Mouse (Mus musculus): ENCODE measurements around the gene Snx17.
A peak's percentile ranks its signal among the peaks of the same experiment; 100 is the strongest.
"Not testable (repeated sequence)": the region's sequence is repeated elsewhere in the genome, so short reads cannot be mapped to it uniquely, and the experiment has no call there.

Gene Snx17

GRCm38 (mm10) chr5:31197072-31197471 is 4.0 kb downstream of the Snx17 start:
- DNase-seq: no peak

GRCm38 (mm10) chr5:31198170-31198569 is 5.1 kb downstream of the Snx17 start:
- peak; percentile 17 for DNase-seq

- DNase-seq: no peak
Observed at GRCm38 (mm10) chr5:31198616-31199320, 5.7 kb downstream of the Snx17 start.

- peak; percentile 21 for DNase-seq
Observed at GRCm38 (mm10) chr5:31199321-31199892, 6.4 kb downstream of the Snx17 start.

- peak; percentile 44 for DNase-seq
Observed at GRCm38 (mm10) chr5:31199893-31200292, 6.9 kb downstream of the Snx17 start.

- DNase-seq: peak; percentile 47
Observed at GRCm38 (mm10) chr5:31200327-31200768, 7.3 kb downstream of the Snx17 start.

- DNase-seq: no peak
Observed at GRCm38 (mm10) chr5:31201042-31201741, 8.2 kb downstream of the Snx17 start.

- DNase-seq: peak; percentile 96
Observed at GRCm38 (mm10) chr5:31201742-31202590, 8.9 kb downstream of the Snx17 start, which contains the start of gene Zfp513. Zfp513 (minus strand) TSS chr5:31202303.

GRCm38 (mm10) chr5:31202933-31203332 is 9.9 kb downstream of the Snx17 start:
- DNase-seq: no peak

- no peak for DNase-seq
Observed at GRCm38 (mm10) chr5:31203866-31204265, 10.8 kb downstream of the Snx17 start.

GRCm38 (mm10) chr5:31204421-31204820 is 11.4 kb downstream of the Snx17 start:
- no peak for DNase-seq

- not testable (repeated sequence) for DNase-seq
Observed at GRCm38 (mm10) chr5:31216554-31216953, 23.5 kb downstream of the Snx17 start.

GRCm38 (mm10) chr5:31218294-31218693 is 25.3 kb downstream of the Snx17 start:
- no peak for DNase-seq

- DNase-seq: peak; percentile 45
Observed at GRCm38 (mm10) chr5:31219070-31219469, 26.0 kb downstream of the Snx17 start.

- no peak for DNase-seq
Observed at GRCm38 (mm10) chr5:31219474-31219873, 26.4 kb downstream of the Snx17 start.

- DNase-seq: peak; percentile 71
Observed at GRCm38 (mm10) chr5:31219911-31220447, 27.0 kb downstream of the Snx17 start.

GRCm38 (mm10) chr5:31220448-31221303 is 27.6 kb downstream of the Snx17 start, which contains the start of gene Ppm1g:
Ppm1g (minus strand) TSS chr5:31220687.
- peak; percentile 99 for DNase-seq

- peak; percentile 69 for DNase-seq
Observed at GRCm38 (mm10) chr5:31221304-31221945, 28.4 kb downstream of the Snx17 start.

GRCm38 (mm10) chr5:31222696-31223095 is 29.7 kb downstream of the Snx17 start:
- DNase-seq: no peak

- DNase-seq: no peak
Observed at GRCm38 (mm10) chr5:31226641-31227040, 33.6 kb downstream of the Snx17 start.
